Mouse (Mus musculus) gastrocnemius, postnatal 10 days (tissue): ENCODE measurements around the gene P2ry4. TPM values are rescaled to one million over a fixed set of nuclear protein-coding genes. Genes with fewer than 3 reads are reported as not detected.
A peak's percentile ranks its signal among the peaks of the same experiment; 100 is the strongest.

Experiments used
- DNase-seq: peaks from one replicate; pipeline ENCODE4 v3.0.0; 2021; ENCODE audit warnings: mixed read lengths
- long read RNA-seq, 2 experiments: library from polyadenylated mRNA; stranded (forward); transcript quantifications; one replicate each; pipeline ENCODE4 v2.0.0; 2021
- total RNA-seq, 2 experiments: library from RNA; stranded (reverse); gene quantifications; 2 replicates each; pipeline ENCODE4 v1.2.3; 2021

The P2ry4 gene
- under 1 TPM in 1 of 2 experiments, not detected in 1; 0.05 TPM for total RNA-seq
- long read RNA-seq, experiment 1, result 0 reads
- long read RNA-seq, experiment 2, result 0 reads

GRCm38 (mm10) chrX:100594791-100595190 is at the start of gene P2ry4:
Gene P2ry4 (minus strand): TSS chrX:100594869.
- no peak for DNase-seq

GRCm38 (mm10) chrX:100638477-100638876 is 43.8 kb upstream of the P2ry4 start:
- no peak for DNase-seq

- DNase-seq, result no peak
These were observed 34.4 kb upstream of the P2ry4 start for GRCm38 (mm10) chrX:100629076-100629475.

- DNase-seq, result peak; percentile 78
These were observed 31.4 kb upstream of the P2ry4 start, which contains the start of gene Pdzd11 for GRCm38 (mm10) chrX:100625802-100626793. Gene Pdzd11 (minus strand): TSS chrX:100626568.

GRCm38 (mm10) chrX:100625546-100625801 is 30.8 kb upstream of the P2ry4 start, which contains the start of gene Kif4:
Gene Kif4 (plus strand): TSS chrX:100625737.
- DNase-seq, result no peak

- no peak for DNase-seq
These were observed 30.5 kb upstream of the P2ry4 start for GRCm38 (mm10) chrX:100625146-100625545.

GRCm38 (mm10) chrX:100624242-100624641 is 29.6 kb upstream of the P2ry4 start:
- no peak for DNase-seq

- no peak for DNase-seq
These were observed 26.7 kb upstream of the P2ry4 start for GRCm38 (mm10) chrX:100621366-100621765.

- no peak for DNase-seq
These were observed 23.8 kb upstream of the P2ry4 start for GRCm38 (mm10) chrX:100618488-100618887.

- DNase-seq, result no peak
These were observed 10.6 kb upstream of the P2ry4 start, which contains the start of gene Arr3 for GRCm38 (mm10) chrX:100605314-100605713. Gene Arr3 (plus strand): TSS chrX:100605497.

- DNase-seq, result no peak
These were observed 5.1 kb upstream of the P2ry4 start for GRCm38 (mm10) chrX:100599755-100600154.

- DNase-seq, result peak; percentile 14
These were observed 2.8 kb upstream of the P2ry4 start for GRCm38 (mm10) chrX:100597439-100597838.

- DNase-seq, result no peak
These were observed 22.7 kb downstream of the P2ry4 start, which contains the start of gene Awat1 for GRCm38 (mm10) chrX:100571951-100572350. Gene Awat1 (plus strand): TSS chrX:100572251.

- no peak for DNase-seq
These were observed 29.0 kb downstream of the P2ry4 start for GRCm38 (mm10) chrX:100565696-100566095.

GRCm38 (mm10) chrX:100556026-100556425 is 38.6 kb downstream of the P2ry4 start:
- DNase-seq, result no peak

Other genes starting within 250 kb of the P2ry4 start
- gene Otud6a, start 165.9 kb downstream of the P2ry4 start, total RNA-seq, result not detected
- gene Awat2, start 152.2 kb downstream of the P2ry4 start, total RNA-seq, result under 1 TPM in 1 of 2 experiments, not detected in 1; 0.20 TPM
- 10 to 100 TPM; 37.3 to 38.1 TPM for gene Igbp1, start 100.6 kb downstream of the P2ry4 start, total RNA-seq
- under 1 TPM; 0.07 to 0.12 TPM for gene Dgat2l6, start 70.0 kb downstream of the P2ry4 start, total RNA-seq
- not detected for gene Awat1, start 22.6 kb downstream of the P2ry4 start, total RNA-seq
- gene Arr3, start 10.6 kb upstream of the P2ry4 start, total RNA-seq, result not detected
- 1 to 10 TPM; 4.1 to 6.6 TPM for gene Kif4, start 30.9 kb upstream of the P2ry4 start, total RNA-seq
- gene Pdzd11, start 31.7 kb upstream of the P2ry4 start, total RNA-seq, result 10 to 100 TPM; 28.2 to 30.9 TPM
- gene Gdpd2, start 135.0 kb upstream of the P2ry4 start, total RNA-seq, result 1 to 10 TPM in 1 of 2 experiments, under 1 TPM in 1; 0.23 to 1.6 TPM
- 1 to 10 TPM; 4.1 to 5.6 TPM for gene Dlg3, start 172.9 kb upstream of the P2ry4 start, total RNA-seq